Mouse (Mus musculus) left cerebral cortex, adult 9 months (tissue): Measurements from ENCODE around the gene Pfn3.

Experiments used
- DNase-seq, 2 experiments: peaks; one replicate each; pipeline ENCODE4 v3.0.0; 2022; ENCODE audit warnings: low spot score in 2 of 2

Pfn3 gene

DNA sequence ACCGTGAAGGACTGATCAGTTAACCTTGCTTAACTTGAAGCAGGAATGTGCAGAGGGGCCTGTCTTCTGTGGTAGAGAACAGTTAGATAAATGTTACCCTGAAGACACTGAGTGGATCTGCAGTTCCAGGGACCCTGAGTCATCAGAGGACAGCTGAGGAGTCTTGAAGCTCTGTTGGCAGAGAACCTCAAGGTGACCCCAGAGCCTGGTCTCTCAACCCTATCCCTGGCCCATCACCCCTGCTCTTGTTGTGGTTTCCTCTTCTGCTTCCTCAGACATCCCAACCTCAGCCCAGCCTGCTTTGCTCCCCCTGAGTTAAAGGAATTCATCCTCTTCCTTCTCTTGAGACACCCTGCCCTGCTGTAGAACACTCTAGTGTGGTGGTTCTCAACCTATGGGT is 16.9 kb downstream of the Pfn3 start, which contains the start of gene Slc34a1:
TSS of gene Slc34a1 (plus strand) at position 100 of the 400 bp plus-strand sequence.
- DNase-seq, result no peak

GRCm38 (mm10) chr13:55392933-55393332 is 22.1 kb downstream of the Pfn3 start:
- DNase-seq, result no peak

DNA sequence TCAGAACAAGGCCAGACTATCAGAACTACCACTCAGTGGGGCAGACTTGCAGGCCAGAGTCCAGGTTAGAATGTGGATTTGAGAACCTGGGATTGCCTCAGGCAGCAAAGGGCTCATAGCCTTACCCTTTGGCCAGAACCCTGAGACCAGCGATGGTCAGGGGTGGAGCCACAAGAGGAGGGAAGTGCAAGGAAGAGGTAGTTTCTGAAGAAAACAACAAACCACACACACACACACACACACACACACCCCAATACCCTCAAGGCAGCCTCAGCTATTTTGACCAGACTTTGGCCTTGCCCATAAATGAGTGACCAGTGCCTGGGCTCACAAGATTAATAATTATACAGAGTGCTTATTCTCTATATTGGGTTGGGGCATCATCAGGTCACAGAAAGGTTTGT is 23.4 kb downstream of the Pfn3 start:
- no peak for DNase-seq

DNA sequence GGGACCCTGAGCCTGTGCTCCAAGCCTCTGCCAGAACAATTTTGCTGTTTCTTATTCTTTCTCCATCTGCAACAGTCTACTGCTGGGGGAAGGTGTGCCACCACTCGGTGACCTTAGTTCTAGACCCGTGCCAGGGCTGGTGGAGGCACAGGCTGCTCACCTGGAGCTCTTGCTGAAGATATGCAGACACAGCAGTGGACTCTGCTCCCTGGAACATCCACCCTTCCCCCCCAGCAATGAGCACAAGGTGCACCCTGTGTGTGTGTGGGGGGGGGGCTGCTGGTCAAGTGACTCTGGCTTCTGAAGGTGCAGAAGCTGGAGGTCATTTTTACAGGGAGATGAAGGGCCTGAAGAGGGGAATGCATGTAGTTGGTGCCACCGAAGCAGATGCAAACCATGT is 24.4 kb downstream of the Pfn3 start:
- DNase-seq, result no peak

DNA sequence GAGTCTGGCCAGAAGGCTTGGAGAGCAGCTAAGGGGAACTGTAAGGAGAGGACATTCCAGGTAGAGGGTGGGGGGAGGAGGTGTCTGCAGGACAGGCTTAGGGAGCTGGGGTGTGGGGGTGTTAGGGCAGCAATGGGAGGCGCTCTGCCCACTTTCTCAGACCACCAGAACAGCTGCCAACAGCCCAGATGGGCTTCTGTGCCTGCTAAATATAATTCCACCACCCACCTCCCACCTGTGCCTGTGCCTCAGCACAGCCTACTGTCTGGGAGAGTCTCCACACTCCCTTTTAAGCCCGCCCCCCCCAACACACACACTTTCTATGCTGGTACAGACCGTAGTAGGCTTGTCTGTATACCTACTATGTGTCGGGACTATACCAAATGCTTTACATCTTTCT is 33.2 kb downstream of the Pfn3 start:
- DNase-seq, result peak in 1 of 2 experiments; percentile 92

DNA sequence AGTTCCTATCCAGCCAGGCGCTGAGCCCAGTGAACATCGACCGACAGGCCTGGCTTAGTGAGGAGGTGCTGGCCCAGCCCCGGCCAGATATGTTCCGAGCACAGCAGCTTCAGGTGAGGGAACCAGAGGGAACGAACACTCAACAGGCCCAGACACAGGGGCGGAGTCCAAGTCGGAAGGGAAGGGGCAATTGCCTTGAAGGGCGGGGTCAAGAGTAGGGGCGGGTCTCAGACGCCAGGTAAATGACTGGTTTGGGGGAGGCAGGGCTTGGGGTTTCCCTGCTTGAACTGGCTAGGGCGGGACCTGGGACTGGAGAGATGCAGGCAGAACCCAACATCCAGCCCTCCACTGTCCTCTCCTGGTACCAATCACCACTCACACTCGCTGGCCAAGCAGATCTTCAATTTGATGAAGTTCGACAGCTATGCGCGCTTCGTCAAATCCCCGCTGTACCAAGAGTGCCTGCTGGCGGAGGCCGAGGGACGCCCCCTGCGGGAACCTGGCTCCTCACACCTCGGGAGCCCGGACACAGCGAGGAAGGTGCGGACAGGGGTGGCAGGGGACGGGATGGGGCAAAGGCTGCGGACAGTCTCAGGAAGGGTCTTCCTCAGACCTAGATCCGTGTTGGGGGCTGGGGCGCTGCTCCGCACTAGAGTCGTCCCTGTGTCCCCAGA is 36.0 kb downstream of the Pfn3 start:
- no peak for DNase-seq

DNA sequence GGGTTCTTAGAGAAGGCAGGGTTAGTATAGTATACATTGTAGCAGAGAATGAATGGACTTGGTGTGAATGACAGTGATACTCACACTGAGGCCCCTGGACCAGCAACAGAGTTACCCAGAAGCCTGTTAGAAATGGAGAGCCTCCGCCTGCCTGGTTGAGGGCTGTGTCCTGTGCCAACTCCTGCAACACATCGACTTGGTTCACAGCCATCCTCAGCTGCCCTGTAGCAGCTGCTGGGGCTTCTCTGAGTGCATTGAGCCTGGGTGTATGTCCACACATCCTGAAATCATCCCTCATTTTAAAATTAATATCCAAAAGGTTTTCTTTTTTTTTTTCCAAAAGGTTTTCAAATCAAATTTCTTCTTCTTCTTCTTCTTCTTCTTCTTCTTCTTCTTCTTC is 39.2 kb downstream of the Pfn3 start:
- DNase-seq, result no peak

DNA sequence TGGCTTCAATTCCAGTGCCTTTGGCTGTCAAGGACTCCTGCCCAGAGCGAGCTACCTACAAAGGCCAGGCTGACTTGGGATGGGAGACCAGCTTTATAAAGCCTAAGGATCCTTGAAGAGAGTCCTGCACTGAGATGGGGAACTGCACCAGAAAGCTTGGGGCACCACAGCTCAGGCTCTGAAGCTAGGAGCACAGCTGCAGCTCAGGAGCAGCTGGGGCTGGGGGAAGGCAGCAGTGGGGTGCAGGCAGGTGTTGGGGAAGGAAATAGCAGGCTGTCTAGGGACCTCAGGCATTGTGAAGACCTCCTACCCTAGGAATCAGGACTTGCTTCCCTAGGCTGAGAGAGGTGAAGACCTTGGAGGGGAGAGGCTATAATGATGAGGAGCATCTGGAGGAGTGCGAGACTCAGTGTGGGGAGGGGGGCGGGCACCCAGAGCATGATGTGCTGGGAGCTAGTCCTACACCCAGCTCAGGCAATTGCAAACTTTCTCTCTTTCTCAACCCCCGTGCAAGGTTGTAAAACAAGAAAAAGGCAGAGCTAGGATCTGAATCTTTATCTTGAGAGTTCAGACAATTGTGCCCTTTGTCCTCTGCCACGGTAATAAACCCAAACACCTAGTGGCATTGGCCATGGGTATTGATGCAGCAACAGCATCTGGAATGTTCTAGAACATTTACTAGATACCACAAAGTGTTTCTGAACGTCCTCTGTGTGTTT is 40.7 kb downstream of the Pfn3 start:
- no peak for DNase-seq

- no peak for DNase-seq
These were observed 43.3 kb downstream of the Pfn3 start for GRCm38 (mm10) chr13:55371740-55372139.

- DNase-seq, result peak; percentile 62 to 63
These were observed 43.9 kb downstream of the Pfn3 start for GRCm38 (mm10) chr13:55371007-55371681.

- DNase-seq, result no peak
These were observed 44.8 kb downstream of the Pfn3 start for GRCm38 (mm10) chr13:55370234-55370633.

DNA sequence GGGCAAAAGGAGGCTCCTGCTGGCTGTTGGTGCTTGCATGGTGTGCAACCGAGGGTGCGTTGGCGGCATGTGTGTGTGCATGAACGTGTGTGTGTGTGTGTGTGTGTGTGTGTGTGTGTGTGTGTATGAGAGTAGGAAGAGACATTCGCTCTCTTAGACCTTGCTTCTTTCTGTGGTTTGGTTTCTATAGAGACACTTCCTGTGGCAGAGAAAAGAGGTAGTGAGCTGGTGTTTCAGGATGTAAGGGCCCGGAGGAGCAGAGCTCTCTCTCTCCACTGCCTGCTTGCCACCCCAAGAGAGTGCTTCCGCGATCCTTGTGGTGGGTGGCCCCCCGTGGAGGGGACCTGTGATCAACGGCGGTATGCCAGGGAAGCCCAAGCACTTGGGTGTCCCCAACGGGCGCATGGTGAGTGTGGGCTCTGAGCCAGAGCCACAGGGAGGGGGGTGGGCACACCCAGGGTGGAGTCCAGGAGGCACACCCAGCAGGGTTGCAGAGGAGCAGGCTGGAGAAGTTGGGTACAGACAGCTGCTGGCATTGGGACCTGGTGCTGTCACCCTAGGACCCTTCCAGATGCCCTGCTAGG is 45.4 kb downstream of the Pfn3 start, which contains the start of gene Rgs14:
TSS of gene Rgs14 (plus strand) at position 202 of the 584 bp plus-strand sequence.
- peak in 1 of 2 experiments; percentile 67 for DNase-seq

DNA sequence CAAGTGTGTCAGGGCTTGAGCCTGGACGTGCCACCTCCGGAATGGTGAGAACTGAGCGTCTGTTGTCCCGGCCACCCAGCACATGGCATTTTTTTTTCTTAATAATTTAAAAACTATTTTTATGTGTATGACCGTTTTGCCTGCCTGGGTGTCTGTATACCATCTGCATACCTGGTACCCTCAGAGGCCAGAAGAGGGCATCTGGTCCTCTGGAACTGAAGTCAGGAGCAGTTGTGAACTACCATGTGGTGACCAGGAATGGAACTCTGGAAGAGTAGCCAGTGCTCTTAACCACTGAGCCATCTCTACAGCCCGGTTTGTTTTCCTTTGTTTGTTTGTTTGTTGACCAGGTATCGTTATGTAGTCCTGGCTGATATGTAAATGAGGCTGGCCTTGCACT is 46.6 kb downstream of the Pfn3 start:
- no peak for DNase-seq
